Mouse (Mus musculus) gastrocnemius, adult 8-10 months (tissue): ENCODE results near the gene Synpo2. TPM values are rescaled to one million over a fixed set of nuclear protein-coding genes. Genes with fewer than 3 reads are reported as not detected.

Experiments
- DNase-seq, 2 experiments: peaks; one replicate each; pipeline ENCODE4 v3.0.0; 2022; ENCODE audit warnings: low spot score in 2 of 2
- total RNA-seq, 4 experiments: library from RNA; stranded (reverse); gene quantifications; 2 replicates each; pipeline ENCODE4 v1.2.4; 2022

Synpo2 gene
- total RNA-seq, 4 experiments from 2014 or later: 229 to 273 (median 251) TPM

GRCm38 (mm10) chr3:123092913-123093639, 142.9 kb downstream of the Synpo2 start:
- DNase-seq: no peak

GRCm38 (mm10) chr3:123092442-123092841, 143.5 kb downstream of the Synpo2 start:
- peak; percentile 78 to 87 for DNase-seq

- no peak for DNase-seq
Measured at GRCm38 (mm10) chr3:123089297-123090020, 146.5 kb downstream of the Synpo2 start.

- no peak for DNase-seq
Measured at GRCm38 (mm10) chr3:123088284-123088683, 147.7 kb downstream of the Synpo2 start.

GRCm38 (mm10) chr3:123085871-123086501, 150.0 kb downstream of the Synpo2 start:
- no peak for DNase-seq

- DNase-seq: no peak
Measured at GRCm38 (mm10) chr3:123081665-123082064, 154.3 kb downstream of the Synpo2 start.

- no peak for DNase-seq
Measured at GRCm38 (mm10) chr3:123080943-123081342, 155.0 kb downstream of the Synpo2 start.

- DNase-seq: no peak
Measured at GRCm38 (mm10) chr3:123080017-123080725, 155.8 kb downstream of the Synpo2 start.

GRCm38 (mm10) chr3:123075759-123076158, 160.2 kb downstream of the Synpo2 start:
- no peak for DNase-seq

GRCm38 (mm10) chr3:123075034-123075433, 160.9 kb downstream of the Synpo2 start:
- DNase-seq: no peak

GRCm38 (mm10) chr3:123073351-123073750, 162.6 kb downstream of the Synpo2 start:
- no peak for DNase-seq

- DNase-seq: no peak
Measured at GRCm38 (mm10) chr3:123072472-123072871, 163.5 kb downstream of the Synpo2 start.

- no peak for DNase-seq
Measured at GRCm38 (mm10) chr3:123070996-123071395, 165.0 kb downstream of the Synpo2 start.

- no peak for DNase-seq
Measured at GRCm38 (mm10) chr3:123066836-123067235, 169.1 kb downstream of the Synpo2 start.

GRCm38 (mm10) chr3:123065466-123065865, 170.5 kb downstream of the Synpo2 start:
- no peak for DNase-seq

GRCm38 (mm10) chr3:123064186-123064585, 171.8 kb downstream of the Synpo2 start:
- no peak for DNase-seq

GRCm38 (mm10) chr3:123061931-123062330, 174.0 kb downstream of the Synpo2 start:
- no peak for DNase-seq

GRCm38 (mm10) chr3:123058832-123059231, 177.1 kb downstream of the Synpo2 start:
- no peak for DNase-seq

- DNase-seq: no peak
Measured at GRCm38 (mm10) chr3:123054178-123054577, 181.8 kb downstream of the Synpo2 start.

- DNase-seq: no peak
Measured at GRCm38 (mm10) chr3:123053192-123053938, 182.6 kb downstream of the Synpo2 start.

- no peak for DNase-seq
Measured at GRCm38 (mm10) chr3:123042308-123042707, 193.6 kb downstream of the Synpo2 start.
